Mouse (Mus musculus): ENCODE data around the gene Stk39. TPM values are rescaled to one million over a fixed set of nuclear protein-coding genes. Genes with fewer than 3 reads are reported as not detected.

Stk39 gene
- polyA plus RNA-seq, 1 experiment from 2014 or later: 1.9 TPM

DNA sequence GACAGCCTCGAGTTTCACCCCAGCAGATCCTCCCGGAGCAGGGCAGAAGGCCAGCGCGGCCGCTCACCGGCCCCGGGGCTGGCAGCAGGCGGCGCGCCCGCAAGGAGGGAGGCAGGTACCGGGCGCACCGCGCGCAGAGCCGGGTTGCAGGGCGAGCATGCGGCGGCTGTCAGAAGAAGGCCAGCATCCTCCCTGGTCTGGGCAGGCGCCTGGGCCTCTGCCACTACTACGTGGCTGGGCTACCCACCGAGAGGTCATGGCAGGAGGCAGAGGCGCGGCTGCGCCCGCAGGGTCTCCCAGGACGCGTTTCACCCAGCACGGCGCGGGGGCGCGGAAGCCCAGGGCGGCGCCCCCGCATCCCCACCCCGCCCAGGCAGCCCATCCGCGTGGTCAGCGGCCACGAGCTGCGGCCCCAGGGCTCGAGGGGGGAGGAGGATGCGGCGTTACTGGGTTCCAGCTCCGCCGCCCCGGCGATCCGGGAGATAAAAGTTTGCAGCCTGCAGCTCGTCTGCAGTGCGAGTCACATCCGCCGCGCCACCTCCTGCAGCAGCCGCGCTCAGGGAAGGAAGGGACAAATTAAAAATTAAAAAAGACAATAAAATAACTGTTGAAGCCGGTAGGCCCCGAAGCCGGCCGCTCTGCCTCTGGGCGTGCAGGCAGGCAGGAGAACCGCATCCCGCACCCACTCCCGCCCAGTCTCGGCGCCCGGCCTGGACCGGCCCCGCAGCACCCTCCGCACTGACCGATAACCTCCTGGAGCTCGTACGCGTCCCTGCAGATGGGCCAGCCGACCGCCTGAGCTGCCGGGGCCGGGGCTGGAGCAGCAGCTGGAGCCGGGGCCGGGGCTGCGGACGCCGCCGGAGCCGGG is 943 bp downstream of the Stk39 start:
- Histone ChIP-seq H3K9me3 (replicated peaks) (no peaks in the 10 kb centered on the region), H3K4me3 (replicated peaks) (peak overlapping the region; percentile 66), H3K4me2 (peak overlapping the region; percentile 82), H3K27me3 (peaks cover 69% of the 10 kb centered on the region), H3K9ac (peak overlapping the region; percentile 64), H3K36me3 (no peaks in the 10 kb centered on the region), H3K27ac (no peak overlapping the region; the same call in 1 of the 2 replicates), H3K4me1 (replicated peaks) (peaks cover 23% of the 10 kb centered on the region)
- ATAC-seq (ENCODE audit: low read depth) (peak; percentile 58), DNase-seq (peak; percentile 15)
- WGBS (ENCODE audit: insufficient replicate concordance): under 1% methylated on average over 81 of the region's 87 CpGs

DNA sequence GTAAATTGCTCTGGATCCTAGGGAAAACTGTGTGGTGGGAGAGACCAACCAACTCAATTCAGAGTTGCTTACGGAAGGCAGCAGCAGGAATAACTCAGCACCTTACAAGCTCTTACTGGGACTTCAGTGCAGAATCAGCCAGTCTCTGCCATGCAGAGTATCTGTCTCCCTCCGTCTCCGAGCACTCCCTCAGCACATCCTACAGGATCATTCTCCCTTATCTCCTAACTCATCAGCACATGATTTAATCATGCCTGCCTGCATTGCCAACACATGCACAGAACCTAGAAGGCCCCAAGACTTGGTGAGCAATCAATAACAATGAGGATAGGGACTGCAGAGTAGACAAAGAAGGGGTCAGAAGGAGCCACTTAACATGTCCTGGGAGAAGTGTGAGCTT is 2.6 kb downstream of the Stk39 start:
- Histone ChIP-seq H3K27ac (no peak overlapping the region), H3K4me2 (no peak overlapping the region)

DNA sequence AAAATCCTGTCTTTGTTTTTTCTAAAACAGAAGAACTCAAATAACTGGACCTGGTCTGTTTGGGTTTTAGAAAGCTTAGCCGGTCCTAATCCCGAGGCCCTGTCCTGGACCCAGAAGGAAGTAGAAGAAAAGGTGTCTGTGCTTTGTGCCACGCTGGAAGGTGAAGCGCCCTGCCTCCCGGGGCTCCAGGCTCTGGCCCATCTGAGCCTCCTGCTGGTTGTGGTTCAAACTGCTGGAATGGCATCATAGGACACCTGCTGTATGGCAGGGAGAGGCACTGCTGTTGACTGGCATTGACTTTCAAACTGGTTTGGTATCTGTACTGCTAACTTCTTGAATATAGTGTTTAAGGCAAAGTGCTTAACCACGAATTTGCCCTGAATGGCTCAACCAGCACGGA is 3.4 kb downstream of the Stk39 start:
- WGBS (ENCODE audit: insufficient replicate concordance): 57% methylated on average over 7 of the region's 7 CpGs
- no peak overlapping the region for H3K27ac ChIP-seq
- ATAC-seq (ENCODE audit: low read depth) (no peak), DNase-seq (no peak)
- H3K27me3 ChIP-seq: peaks cover 58% of the 10 kb centered on the region
- H3K9me3 ChIP-seq (replicated peaks): no peaks in the 10 kb centered on the region
- peaks cover 23% of the 10 kb centered on the region for H3K4me1 ChIP-seq (replicated peaks)
- no peak overlapping the region for H3K9ac ChIP-seq
- H3K4me2 ChIP-seq: no peak overlapping the region
- H3K36me3 ChIP-seq: no peaks in the 10 kb centered on the region
- no peak overlapping the region for H3K4me3 ChIP-seq (replicated peaks)

More for the DNA sequence above, 2.6 kb downstream of the Stk39 start:
- DNase-seq (no peak), ATAC-seq (ENCODE audit: low read depth) (no peak)
- Histone ChIP-seq H3K9ac (no peak overlapping the region), H3K4me3 (replicated peaks) (no peak overlapping the region), H3K4me1 (replicated peaks) (peaks cover 23% of the 10 kb centered on the region), H3K9me3 (replicated peaks) (no peaks in the 10 kb centered on the region), H3K36me3 (no peaks in the 10 kb centered on the region), H3K27me3 (peaks cover 65% of the 10 kb centered on the region)
- 76% methylated on average over 3 of the region's 3 CpGs for WGBS (ENCODE audit: insufficient replicate concordance)

DNA sequence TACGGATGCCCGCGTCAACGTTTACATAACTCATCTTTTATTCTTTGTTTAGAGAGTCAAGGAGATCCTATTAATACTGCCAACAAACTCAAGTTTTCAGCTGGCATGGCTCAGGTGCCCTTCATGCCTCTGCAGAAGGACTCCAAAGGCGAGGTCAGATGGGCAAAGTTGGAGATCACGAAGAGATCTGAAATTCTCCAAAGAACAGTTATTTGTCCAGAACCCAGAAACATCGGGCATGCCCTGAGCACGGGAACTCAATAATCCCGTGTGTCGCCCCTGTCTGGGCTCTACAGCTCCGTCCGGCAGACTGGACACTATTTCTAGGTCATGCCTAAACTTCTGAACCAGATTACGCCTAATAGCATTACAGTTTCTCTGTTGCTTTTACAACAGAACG is 3.8 kb downstream of the Stk39 start:
- no peaks in the 10 kb centered on the region for H3K9me3 ChIP-seq (replicated peaks)
- H3K27ac ChIP-seq: no peak overlapping the region
- no peaks in the 10 kb centered on the region for H3K36me3 ChIP-seq
- H3K4me1 ChIP-seq (replicated peaks): peaks cover 23% of the 10 kb centered on the region
- no peak for ATAC-seq (ENCODE audit: low read depth)
- WGBS (ENCODE audit: insufficient replicate concordance): 73% methylated on average over 14 of the region's 14 CpGs
- no peak overlapping the region for H3K9ac ChIP-seq
- DNase-seq: no peak
- peaks cover 54% of the 10 kb centered on the region for H3K27me3 ChIP-seq
- H3K4me3 ChIP-seq (replicated peaks): no peak overlapping the region
- H3K4me2 ChIP-seq: no peak overlapping the region

DNA sequence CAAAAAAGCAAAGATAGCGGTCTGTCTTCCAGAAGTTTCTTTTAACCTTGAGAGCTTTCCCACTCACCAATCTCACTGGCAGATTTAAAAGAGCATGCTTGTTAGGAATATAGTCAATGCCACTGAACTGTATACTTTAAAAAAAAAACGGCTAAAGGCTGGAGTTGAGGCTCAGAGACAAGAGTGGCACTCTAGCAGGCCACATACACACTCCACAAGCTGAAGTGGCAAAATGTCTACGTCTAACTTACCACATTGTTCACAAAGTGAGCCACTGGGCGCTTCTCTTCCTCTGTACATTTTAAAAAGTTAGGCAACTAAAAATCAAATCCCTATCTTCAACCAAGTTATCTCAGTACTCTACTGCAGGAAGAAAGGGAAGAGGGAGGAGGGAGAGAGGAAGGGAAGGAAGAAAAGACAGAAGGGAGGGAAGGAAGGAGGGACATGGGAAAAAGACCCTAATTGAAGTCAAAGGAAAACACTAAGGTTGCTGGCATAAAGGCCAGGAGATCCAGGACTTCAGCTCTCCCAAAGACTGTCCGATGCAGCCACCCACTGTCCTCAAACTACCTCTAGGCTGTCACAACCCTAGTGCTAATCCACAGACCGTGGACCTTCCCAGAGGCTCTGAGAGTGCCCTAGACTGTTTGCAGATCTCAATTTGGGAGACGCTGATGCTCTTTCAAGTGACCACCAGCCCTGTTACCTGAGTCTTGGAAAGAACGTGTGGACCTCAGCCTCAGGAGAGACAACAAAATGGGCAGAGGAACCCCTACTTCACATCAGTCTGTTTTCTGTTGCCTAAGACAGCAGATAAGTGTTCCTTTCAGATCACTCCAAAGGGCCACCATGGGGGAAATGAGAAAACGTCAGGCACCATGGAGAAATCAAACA is 4.7 kb downstream of the Stk39 start:
- Histone ChIP-seq H3K4me3 (replicated peaks) (no peak overlapping the region), H3K27ac (no peak overlapping the region), H3K9me3 (replicated peaks) (no peaks in the 10 kb centered on the region), H3K4me2 (no peak overlapping the region), H3K9ac (no peak overlapping the region), H3K27me3 (peaks cover 45% of the 10 kb centered on the region), H3K36me3 (no peaks in the 10 kb centered on the region), H3K4me1 (replicated peaks) (peaks cover 20% of the 10 kb centered on the region)
- DNase-seq (no peak), ATAC-seq (ENCODE audit: low read depth) (no peak)
- WGBS (ENCODE audit: insufficient replicate concordance): 59% methylated on average over 9 of the region's 9 CpGs

DNA sequence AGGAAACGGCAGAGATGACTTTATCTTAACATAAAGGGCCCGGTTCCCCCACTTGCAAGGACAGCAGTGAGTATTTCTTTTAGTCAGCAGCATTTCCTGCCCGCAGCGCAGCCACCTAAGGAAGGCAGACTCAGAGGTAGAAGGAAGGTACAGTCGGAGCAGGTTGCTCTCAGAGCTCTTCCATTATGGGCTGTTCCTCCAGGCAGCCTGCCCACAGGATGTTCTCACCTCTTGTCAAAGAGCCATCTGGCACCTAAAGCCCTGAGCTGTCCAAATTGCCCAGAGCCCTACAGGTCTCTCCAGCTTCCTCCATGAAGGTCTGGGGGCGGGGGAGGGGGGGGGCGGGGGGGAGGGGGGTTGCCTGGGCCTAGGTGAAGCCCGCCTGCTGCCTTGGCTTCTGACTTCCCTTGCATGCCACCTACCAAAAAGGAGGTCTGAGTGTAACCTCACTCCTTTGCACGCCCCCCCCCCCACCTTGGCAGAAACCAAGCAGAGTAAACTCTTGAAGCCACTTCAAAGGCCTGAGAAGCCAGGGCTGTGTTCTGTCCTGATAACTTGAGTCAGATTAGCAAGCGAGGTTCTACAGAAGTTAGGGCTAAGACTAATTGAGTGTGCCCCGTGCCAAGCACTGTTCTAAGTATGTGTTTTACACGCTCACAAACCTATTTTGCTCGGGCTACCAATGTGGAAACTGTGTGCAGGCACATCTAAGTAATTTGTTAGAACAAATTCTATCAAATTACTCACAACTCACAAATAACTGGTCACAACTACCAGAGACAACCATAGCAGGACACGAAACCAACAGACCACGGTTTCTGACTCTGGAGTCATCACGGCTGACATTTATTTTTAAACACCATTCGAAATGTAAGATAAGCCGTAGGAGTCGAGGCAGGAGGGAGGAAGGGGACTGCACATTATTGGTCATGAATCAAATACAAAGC is 5.7 kb downstream of the Stk39 start:
- no peak overlapping the region for H3K4me3 ChIP-seq (replicated peaks)
- DNase-seq (no peak), ATAC-seq (ENCODE audit: low read depth) (no peak)
- 22% methylated on average over 17 of the region's 19 CpGs for WGBS (ENCODE audit: insufficient replicate concordance)
- no peak overlapping the region for H3K9ac ChIP-seq
- peaks cover 35% of the 10 kb centered on the region for H3K27me3 ChIP-seq
- no peak overlapping the region for H3K4me2 ChIP-seq
- H3K27ac ChIP-seq: no peak overlapping the region
- H3K36me3 ChIP-seq: no peaks in the 10 kb centered on the region
- peaks cover 14% of the 10 kb centered on the region for H3K4me1 ChIP-seq (replicated peaks)
- H3K9me3 ChIP-seq (replicated peaks): no peaks in the 10 kb centered on the region

DNA sequence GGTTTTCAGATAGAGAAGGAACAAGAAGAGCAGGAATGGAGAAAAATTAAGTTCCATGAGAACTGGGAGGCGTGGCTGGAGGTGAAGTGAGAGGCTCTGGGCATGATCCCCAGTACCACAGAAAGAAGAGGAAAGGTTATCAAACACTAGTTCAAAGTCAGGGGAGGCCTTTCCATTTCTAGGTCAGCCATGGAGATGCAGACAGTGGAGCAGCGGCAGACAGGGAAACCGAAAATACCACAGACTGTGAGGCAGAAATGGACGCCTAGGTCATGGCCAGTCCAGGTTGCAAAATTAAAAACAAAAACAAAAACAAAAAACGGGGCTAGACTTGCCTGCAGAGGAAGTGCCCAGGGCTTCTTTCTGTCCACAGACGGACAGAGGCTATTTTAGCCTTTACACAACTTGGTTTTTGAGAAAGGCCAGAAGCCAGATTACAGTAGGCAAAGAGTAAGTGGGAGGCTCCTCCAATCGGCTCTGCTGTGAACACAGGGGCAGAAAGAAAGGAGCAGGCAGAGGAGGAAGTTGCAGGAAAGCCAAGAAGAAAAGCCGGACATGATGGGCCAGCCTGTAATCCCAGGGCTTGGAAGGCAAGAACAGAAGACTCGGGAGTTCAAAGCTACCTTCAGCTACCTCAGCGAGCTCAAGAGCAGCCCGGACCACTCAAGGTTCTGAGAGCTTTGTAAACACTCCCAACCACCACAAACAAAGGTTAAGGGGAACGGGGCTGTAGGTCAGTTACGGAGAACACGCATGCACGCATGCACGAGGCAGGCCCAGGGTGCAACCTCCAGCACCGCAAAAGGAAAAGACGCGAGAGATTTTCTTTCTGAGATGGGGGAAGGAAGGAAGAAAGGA is 6.6 kb downstream of the Stk39 start:
- ATAC-seq (ENCODE audit: low read depth): no peak
- Histone ChIP-seq H3K27me3 (peaks cover 26% of the 10 kb centered on the region), H3K36me3 (no peaks in the 10 kb centered on the region), H3K4me2 (no peak overlapping the region), H3K9ac (no peak overlapping the region), H3K4me3 (replicated peaks) (no peak overlapping the region), H3K27ac (no peak overlapping the region), H3K9me3 (replicated peaks) (no peaks in the 10 kb centered on the region), H3K4me1 (replicated peaks) (peaks cover 5% of the 10 kb centered on the region)
- DNase-seq: no peak
- 34% methylated on average over 19 of the region's 19 CpGs for WGBS (ENCODE audit: insufficient replicate concordance)

DNA sequence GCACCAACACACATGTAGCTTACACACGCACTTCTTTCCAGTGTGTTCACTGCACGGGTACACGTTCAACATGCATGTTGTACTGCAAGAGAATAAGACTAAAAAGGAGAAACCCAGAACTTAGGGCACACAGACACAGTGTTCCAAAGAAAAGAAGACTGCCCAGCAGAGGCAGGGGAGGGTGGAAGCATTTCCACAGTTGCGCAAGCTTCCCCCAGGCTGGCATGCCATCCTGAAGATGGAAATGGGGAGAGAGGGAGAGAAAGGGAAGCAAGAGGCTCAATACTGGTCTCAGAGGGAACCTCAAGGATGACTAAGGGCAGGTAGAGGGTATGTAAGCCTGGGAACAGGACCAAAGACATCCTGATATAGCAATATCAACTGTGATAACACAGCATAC is 7.6 kb downstream of the Stk39 start:
- Histone ChIP-seq H3K4me2 (no peak overlapping the region), H3K4me1 (replicated peaks) (peaks cover 5% of the 10 kb centered on the region; the same call in 1 of the 2 replicates), H3K27me3 (peaks cover 18% of the 10 kb centered on the region), H3K27ac (no peak overlapping the region), H3K9ac (no peak overlapping the region), H3K9me3 (replicated peaks) (no peaks in the 10 kb centered on the region), H3K4me3 (replicated peaks) (no peak overlapping the region), H3K36me3 (no peaks in the 10 kb centered on the region)
- 80% methylated on average over 4 of the region's 4 CpGs for WGBS (ENCODE audit: insufficient replicate concordance)
- ATAC-seq (ENCODE audit: low read depth) (no peak), DNase-seq (no peak)

DNA sequence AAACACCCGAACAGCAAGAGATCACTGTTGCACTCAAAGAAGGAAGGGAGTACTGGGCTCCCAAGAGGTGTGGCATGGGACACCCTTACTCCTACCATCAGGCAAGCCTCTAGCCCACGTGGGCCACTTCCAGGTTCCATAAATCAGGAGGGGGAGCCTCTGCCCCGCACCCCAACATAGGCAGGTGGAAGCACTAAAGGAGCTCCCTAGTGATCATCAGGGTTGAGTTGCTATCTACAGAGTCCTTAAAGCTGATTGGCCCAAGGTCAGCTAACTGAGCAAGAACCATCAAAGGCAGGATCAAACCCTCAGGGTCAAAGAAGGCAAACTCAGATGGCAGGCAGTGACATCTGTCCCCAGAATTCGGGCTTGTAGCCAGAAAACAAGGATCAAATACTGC is 8.3 kb downstream of the Stk39 start:
- 56% methylated on average over 4 of the region's 4 CpGs for WGBS (ENCODE audit: insufficient replicate concordance)
- H3K4me1 ChIP-seq (replicated peaks): peaks cover 5% of the 10 kb centered on the region; the same call in 1 of the 2 replicates

DNA sequence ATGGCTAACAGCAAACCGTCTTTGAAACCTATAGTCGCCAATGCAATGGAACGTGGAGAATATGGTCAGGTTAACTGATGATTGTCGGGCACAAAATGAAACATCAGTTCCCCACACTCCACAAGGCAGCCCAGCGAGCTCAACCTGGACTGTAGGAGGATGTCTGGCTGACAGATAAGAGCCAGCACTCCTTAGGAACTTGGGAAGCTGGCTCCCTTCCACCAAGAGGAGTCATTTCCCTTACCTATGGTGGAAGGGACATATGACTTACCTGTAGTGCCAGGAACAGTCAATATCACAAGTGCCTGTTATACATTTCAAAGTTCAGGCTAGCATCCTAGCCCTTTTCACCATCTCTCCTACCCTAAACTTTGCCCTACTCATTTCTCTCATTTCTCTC is 14.0 kb downstream of the Stk39 start:
- Histone ChIP-seq H3K9me3 (replicated peaks) (no peaks in the 10 kb centered on the region), H3K36me3 (no peaks in the 10 kb centered on the region), H3K27ac (no peak overlapping the region), H3K4me2 (no peak overlapping the region), H3K4me1 (replicated peaks) (no peaks in the 10 kb centered on the region), H3K27me3 (no peaks in the 10 kb centered on the region), H3K4me3 (replicated peaks) (no peak overlapping the region), H3K9ac (no peak overlapping the region)
- no peak for ATAC-seq (ENCODE audit: low read depth)
- WGBS (ENCODE audit: insufficient replicate concordance): 55% methylated on average over 5 of the region's 5 CpGs
- no peak for DNase-seq

More for the DNA sequence above, 8.3 kb downstream of the Stk39 start:
- H3K4me3 ChIP-seq (replicated peaks): no peak overlapping the region
- H3K27me3 ChIP-seq: peaks cover 12% of the 10 kb centered on the region
- no peaks in the 10 kb centered on the region for H3K36me3 ChIP-seq
- ATAC-seq (ENCODE audit: low read depth): no peak
- H3K9me3 ChIP-seq (replicated peaks): no peaks in the 10 kb centered on the region
- no peak overlapping the region for H3K4me2 ChIP-seq
- no peak overlapping the region for H3K9ac ChIP-seq
- H3K27ac ChIP-seq: no peak overlapping the region
- DNase-seq: no peak
